Mouse (Mus musculus) cerebellum, postnatal 25 days (tissue): ENCODE results near the gene Arl4a.

Experiments used
- DNase-seq, 2 experiments: peaks; one replicate each; pipeline ENCODE4 v3.0.0; 2021; ENCODE audit warnings: mixed read lengths in 2 of 2

Gene Arl4a

DNA sequence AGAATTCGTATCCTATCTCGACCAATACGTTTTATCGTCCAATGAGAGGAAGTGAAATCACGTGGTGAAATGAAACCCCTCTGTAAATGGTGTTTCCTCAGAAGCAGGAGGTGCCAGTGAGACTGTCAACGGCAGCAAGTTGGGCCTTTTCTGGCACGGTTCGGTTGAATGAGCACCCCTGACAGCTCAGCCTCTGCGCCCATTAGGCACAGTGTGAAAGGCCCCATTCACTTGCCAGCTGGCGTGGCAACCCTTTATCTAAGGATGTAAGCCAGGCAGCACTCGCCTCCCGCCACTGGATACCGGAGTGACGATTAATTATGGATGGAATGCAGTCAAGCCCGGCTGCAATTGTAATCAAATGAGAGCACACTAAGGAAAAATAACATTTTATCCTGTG lies 81.4 kb downstream of the Arl4a start:
- peak; percentile 69 to 81 for DNase-seq
